Mouse (Mus musculus) cerebellum, postnatal 14 days (tissue): ENCODE measurements around the gene Gpr39.

Source experiments
- DNase-seq, 2 experiments: peaks; one replicate each; pipeline ENCODE4 v3.0.0; 2021; ENCODE audit warnings: mixed read lengths in 2 of 2

Gene Gpr39

GRCm38 (mm10) chr1:125701101-125701590 lies 24.4 kb downstream of the Gpr39 start:
- no peak for DNase-seq

GRCm38 (mm10) chr1:125701773-125702172 lies 25.0 kb downstream of the Gpr39 start:
- DNase-seq: no peak

- no peak for DNase-seq
These were observed 25.5 kb downstream of the Gpr39 start for GRCm38 (mm10) chr1:125702326-125702725.

GRCm38 (mm10) chr1:125705412-125705811 lies 28.6 kb downstream of the Gpr39 start:
- DNase-seq: no peak

- no peak for DNase-seq
These were observed 38.5 kb downstream of the Gpr39 start for GRCm38 (mm10) chr1:125715286-125715685.

GRCm38 (mm10) chr1:125716241-125716640 lies 39.4 kb downstream of the Gpr39 start:
- DNase-seq: no peak

GRCm38 (mm10) chr1:125717906-125718305 lies 41.1 kb downstream of the Gpr39 start:
- DNase-seq: no peak

GRCm38 (mm10) chr1:125719127-125719526 lies 42.3 kb downstream of the Gpr39 start:
- no peak for DNase-seq

GRCm38 (mm10) chr1:125721104-125721758 lies 44.4 kb downstream of the Gpr39 start:
- no peak for DNase-seq

- peak; percentile 77 to 79 for DNase-seq
These were observed 47.5 kb downstream of the Gpr39 start for GRCm38 (mm10) chr1:125724304-125724703.

- no peak for DNase-seq
These were observed 52.3 kb downstream of the Gpr39 start for GRCm38 (mm10) chr1:125729025-125729565.

GRCm38 (mm10) chr1:125729731-125730536 lies 53.1 kb downstream of the Gpr39 start:
- peak in 1 of 2 experiments; percentile 18 for DNase-seq

- DNase-seq: no peak
These were observed 53.7 kb downstream of the Gpr39 start for GRCm38 (mm10) chr1:125730537-125730880.

- DNase-seq: no peak
These were observed 55.1 kb downstream of the Gpr39 start for GRCm38 (mm10) chr1:125731854-125732253.

GRCm38 (mm10) chr1:125744766-125745165 lies 68.0 kb downstream of the Gpr39 start:
- no peak for DNase-seq

GRCm38 (mm10) chr1:125755335-125755996 lies 78.7 kb downstream of the Gpr39 start:
- no peak for DNase-seq

GRCm38 (mm10) chr1:125759972-125760695 lies 83.3 kb downstream of the Gpr39 start:
- peak; percentile 82 to 85 for DNase-seq

GRCm38 (mm10) chr1:125760696-125761025 lies 83.9 kb downstream of the Gpr39 start:
- DNase-seq: peak; percentile 54 to 69

GRCm38 (mm10) chr1:125762076-125762475 lies 85.3 kb downstream of the Gpr39 start:
- DNase-seq: peak; percentile 21 to 54

GRCm38 (mm10) chr1:125789804-125790203 lies 113.0 kb downstream of the Gpr39 start:
- peak; percentile 87 to 89 for DNase-seq

GRCm38 (mm10) chr1:125800506-125800905 lies 123.7 kb downstream of the Gpr39 start:
- peak in 1 of 2 experiments; percentile 11 for DNase-seq

GRCm38 (mm10) chr1:125808426-125808825 lies 131.6 kb downstream of the Gpr39 start:
- peak; percentile 19 to 38 for DNase-seq
